Mouse (Mus musculus) hindbrain, embryonic 15.5 days (tissue): Measurements from ENCODE around the gene Pbx4. TPM values are rescaled to one million over a fixed set of nuclear protein-coding genes. Genes with fewer than 3 reads are reported as not detected.

ENCODE experiments used
- ATAC-seq: fragments of 200-750 bp; cut with Nextera tagmentation; 2 replicates; pipeline ENCODE4 v1.8.0; 2017; ENCODE audit warnings: low read depth, moderate number of reproducible peaks, moderate TSS enrichment; ENCODE audit not compliant: low FRiP score
- H3K27ac ChIP-seq: fragments of 300-500 bp; sonication (generic); replicated peaks from 2 replicates; pipeline ENCODE4 v1.5.1; 2015; ENCODE audit warnings: mild to moderate bottlenecking, inconsistent platforms
- H3K27me3 ChIP-seq: fragments of 300-500 bp; sonication (generic); 2 replicates; pipeline ENCODE4 v1.6.1; 2015; ENCODE audit warnings: control low read depth, inconsistent platforms
- H3K36me3 ChIP-seq: fragments of 300-500 bp; sonication (generic); 2 replicates; pipeline ENCODE4 v1.6.1; 2015; ENCODE audit warnings: control low read depth, inconsistent platforms
- H3K4me1 ChIP-seq: fragments of 300-500 bp; sonication (generic); replicated peaks from 2 replicates; pipeline ENCODE4 v1.6.1; 2015; ENCODE audit warnings: control low read depth, inconsistent platforms
- H3K4me2 ChIP-seq: fragments of 300-500 bp; sonication (generic); 2 replicates; pipeline ENCODE4 v1.6.1; 2015; ENCODE audit warnings: moderate library complexity, mild to moderate bottlenecking, inconsistent platforms
- H3K4me3 ChIP-seq: fragments of 300-500 bp; sonication (generic); 2 replicates; pipeline ENCODE4 v1.5.1; 2015; ENCODE audit warnings: mild to moderate bottlenecking, inconsistent platforms
- H3K9ac ChIP-seq: fragments of 300-500 bp; sonication (generic); 2 replicates; pipeline ENCODE4 v1.6.1; 2015; ENCODE audit warnings: inconsistent platforms
- H3K9me3 ChIP-seq: fragments of 300-500 bp; sonication (generic); 2 replicates; pipeline ENCODE4 v1.6.1; 2016; ENCODE audit warnings: control low read depth, inconsistent platforms
- WGBS: fragments of 180-500 bp; shearing (Covaris S2); methylation state at CpG from one replicate; pipeline ENCODE4 v1.1.7; 2015; 5-methylcytosine and 5-hydroxymethylcytosine counted together
- polyA plus RNA-seq: library from polyadenylated mRNA; unstranded; fragments of >200 nt; fragmentation: Nextera tagmentation; extraction: Ambion mirVana; gene quantifications from 2 replicates; pipeline ENCODE4 v1.2.1, GENCODE M21; 2015

Pbx4 gene
- polyA plus RNA-seq, 1 experiment from 2014 or later: 59.4 TPM

- Histone ChIP-seq H3K27ac (no peak overlapping the region), H3K4me1 (peaks cover 60% of the 10 kb centered on the region), H3K4me2 (0 out of 2 replicates have a peak overlapping the region, but pooled peaks have one; percentile 18), H3K9me3 (no peaks in the 10 kb centered on the region), H3K9ac (no peak overlapping the region), H3K27me3 (peaks cover 48% of the 10 kb centered on the region), H3K36me3 (peaks cover 3% of the 10 kb centered on the region; the same call in 1 of the 2 replicates), H3K4me3 (no peak overlapping the region)
- 43% methylated on average over 19 of the region's 19 CpGs for WGBS
- ATAC-seq: peak; percentile 3; the same call in 1 of the 2 replicates
Measured at GRCm38 (mm10) chr8:69890813-69891241, 58.5 kb downstream of the Pbx4 start.

GRCm38 (mm10) chr8:69893863-69894262 is 61.6 kb downstream of the Pbx4 start:
- Histone ChIP-seq H3K9ac (no peak overlapping the region), H3K27me3 (peaks cover 18% of the 10 kb centered on the region), H3K36me3 (peaks cover 3% of the 10 kb centered on the region; the same call in 1 of the 2 replicates), H3K4me3 (no peak overlapping the region), H3K4me2 (no peak overlapping the region), H3K27ac (no peak overlapping the region), H3K4me1 (peaks cover 48% of the 10 kb centered on the region), H3K9me3 (no peaks in the 10 kb centered on the region)
- ATAC-seq: no peak
- WGBS: 31% methylated on average over 17 of the region's 17 CpGs

- Histone ChIP-seq H3K27me3 (peaks cover 9% of the 10 kb centered on the region), H3K9ac (no peak overlapping the region), H3K4me3 (no peak overlapping the region), H3K36me3 (peaks cover 3% of the 10 kb centered on the region; the same call in 1 of the 2 replicates), H3K9me3 (no peaks in the 10 kb centered on the region), H3K27ac (no peak overlapping the region), H3K4me1 (peaks cover 49% of the 10 kb centered on the region), H3K4me2 (no peak overlapping the region)
- 45% methylated on average over 6 of the region's 6 CpGs for WGBS
- ATAC-seq: no peak
Measured at GRCm38 (mm10) chr8:69894836-69895332, 62.6 kb downstream of the Pbx4 start.

- no peak overlapping the region for H3K4me3 ChIP-seq
- H3K27ac ChIP-seq: no peak overlapping the region
- H3K9me3 ChIP-seq: no peaks in the 10 kb centered on the region
- H3K4me1 ChIP-seq: peaks cover 56% of the 10 kb centered on the region
- H3K9ac ChIP-seq: no peak overlapping the region
- WGBS: 67% methylated on average over 4 of the region's 4 CpGs
- ATAC-seq: no peak
- H3K36me3 ChIP-seq: peaks cover 3% of the 10 kb centered on the region; the same call in 1 of the 2 replicates
- H3K4me2 ChIP-seq: no peak overlapping the region
- H3K27me3 ChIP-seq: no peaks in the 10 kb centered on the region
Measured at GRCm38 (mm10) chr8:69895772-69896451, 63.6 kb downstream of the Pbx4 start.

GRCm38 (mm10) chr8:69897857-69898256 is 65.6 kb downstream of the Pbx4 start:
- ATAC-seq: no peak
- Histone ChIP-seq H3K4me1 (peaks cover 65% of the 10 kb centered on the region), H3K27me3 (no peaks in the 10 kb centered on the region), H3K36me3 (peaks cover 3% of the 10 kb centered on the region; the same call in 1 of the 2 replicates), H3K9ac (no peak overlapping the region; the same call in 1 of the 2 replicates), H3K9me3 (no peaks in the 10 kb centered on the region), H3K4me3 (no peak overlapping the region), H3K27ac (no peak overlapping the region), H3K4me2 (no peak overlapping the region)
- 82% methylated on average over 6 of the region's 6 CpGs for WGBS

GRCm38 (mm10) chr8:69899876-69900275 is 67.6 kb downstream of the Pbx4 start:
- Histone ChIP-seq H3K27ac (no peak overlapping the region), H3K9ac (no peak overlapping the region), H3K4me2 (peak overlapping the region; percentile 79), H3K4me1 (peaks cover 65% of the 10 kb centered on the region), H3K36me3 (no peaks in the 10 kb centered on the region), H3K4me3 (peak overlapping the region; percentile 86; the same call in 1 of the 2 replicates), H3K27me3 (no peaks in the 10 kb centered on the region), H3K9me3 (no peaks in the 10 kb centered on the region)
- ATAC-seq: no peak
- 98% methylated on average over 2 of the region's 2 CpGs for WGBS

- 21% methylated on average over 12 of the region's 12 CpGs for WGBS
- Histone ChIP-seq H3K27me3 (no peaks in the 10 kb centered on the region), H3K9me3 (no peaks in the 10 kb centered on the region), H3K27ac (peak overlapping the region; percentile 94), H3K4me3 (peak overlapping the region; percentile 86), H3K4me1 (peaks cover 59% of the 10 kb centered on the region), H3K36me3 (no peaks in the 10 kb centered on the region), H3K9ac (peak overlapping the region; percentile 78), H3K4me2 (peak overlapping the region; percentile 79)
- no peak for ATAC-seq
Measured at GRCm38 (mm10) chr8:69900895-69901451, 68.7 kb downstream of the Pbx4 start.

- Histone ChIP-seq H3K4me3 (peak overlapping the region; percentile 86), H3K4me2 (peak overlapping the region; percentile 79), H3K9ac (peak overlapping the region; percentile 78), H3K27ac (peak overlapping the region; percentile 94), H3K9me3 (no peaks in the 10 kb centered on the region), H3K36me3 (no peaks in the 10 kb centered on the region), H3K4me1 (peaks cover 59% of the 10 kb centered on the region), H3K27me3 (no peaks in the 10 kb centered on the region)
- peak; percentile 76 for ATAC-seq
- WGBS: 2% methylated on average over 41 of the region's 41 CpGs
Measured at GRCm38 (mm10) chr8:69901484-69902162, 69.3 kb downstream of the Pbx4 start.

- Histone ChIP-seq H3K4me3 (peak within 1 kb of the TSS; percentile 86), H3K9ac (peak within 1 kb of the TSS; percentile 78), H3K27ac (peak within 1 kb of the TSS; percentile 94), H3K9me3 (no peaks in the 10 kb centered on the region), H3K27me3 (no peaks in the 10 kb centered on the region), H3K36me3 (no peaks in the 10 kb centered on the region), H3K4me2 (peak within 1 kb of the TSS; percentile 79), H3K4me1 (peaks cover 54% of the 10 kb centered on the region)
- 4% methylated on average over 89 of the region's 89 CpGs for WGBS
- ATAC-seq: peak; percentile 3; the same call in 1 of the 2 replicates
Measured at GRCm38 (mm10) chr8:69902163-69903062, 70.1 kb downstream of the Pbx4 start, which contains the start of the genes Tssk6, Ndufa13 and Yjefn3. Gene Tssk6 (plus strand): TSS chr8:69902184. Gene Ndufa13 (minus strand): TSS chr8:69902558. Gene Yjefn3 (minus strand): TSS chr8:69902712.

GRCm38 (mm10) chr8:69903063-69903542 is 70.8 kb downstream of the Pbx4 start:
- Histone ChIP-seq H3K9me3 (no peaks in the 10 kb centered on the region), H3K27ac (peak overlapping the region; percentile 94), H3K4me3 (peak overlapping the region; percentile 86), H3K4me1 (peaks cover 48% of the 10 kb centered on the region), H3K36me3 (no peaks in the 10 kb centered on the region), H3K4me2 (peak overlapping the region; percentile 79), H3K27me3 (no peaks in the 10 kb centered on the region), H3K9ac (peak overlapping the region; percentile 73)
- WGBS: under 1% methylated on average over 45 of the region's 45 CpGs
- ATAC-seq: peak; percentile 91

GRCm38 (mm10) chr8:69904096-69904495 is 71.8 kb downstream of the Pbx4 start:
- Histone ChIP-seq H3K4me2 (peak overlapping the region; percentile 79; the same call in 1 of the 2 replicates), H3K9ac (no peak overlapping the region), H3K27me3 (no peaks in the 10 kb centered on the region), H3K4me1 (peaks cover 42% of the 10 kb centered on the region), H3K27ac (no peak overlapping the region), H3K36me3 (no peaks in the 10 kb centered on the region), H3K9me3 (no peaks in the 10 kb centered on the region), H3K4me3 (0 out of 2 replicates have a peak overlapping the region, but pooled peaks have one; percentile 86)
- no peak for ATAC-seq
- WGBS: 79% methylated on average over 8 of the region's 8 CpGs
